Comparison of ENCODE assay signal across 8 mouse cellular contexts in genomic region chr8:84192555-84192954, GRCm38 (mm10). TPM values are rescaled to one million over a fixed set of nuclear protein-coding genes. Genes with fewer than 3 reads are reported as not detected.
DNase-seq lines count a peak whose midpoint lies in the region; ATAC-seq and TF ChIP-seq lines count a peak whose summit lies in the region.

No protein-coding gene starts in this region.

- H3K4me2 ChIP-seq in hindbrain, embryonic 16.5 days (ENCODE audit: low read length) = peak overlapping the region; percentile 41
- H3K4me2 ChIP-seq in midbrain, postnatal 0 days (ENCODE audit: low read depth, low read length, poor library complexity, severe bottlenecking) = peak overlapping the region; percentile 30

- ATAC-seq in hindbrain, embryonic 16.5 days = peak; percentile 59; the same call in 1 of the 2 replicates
- ATAC-seq in midbrain, postnatal 0 days (ENCODE audit: low FRiP score) = no peak

- peak overlapping the region; percentile 13; the same call in 1 of the 2 replicates for H3K27ac ChIP-seq in hindbrain, embryonic 16.5 days (ENCODE audit: low read depth, low read length)
- peak overlapping the region; percentile 72 for H3K27ac ChIP-seq in liver, adult 2 months (replicated peaks; ENCODE audit: insufficient read depth, low read depth, low read length)
- H3K27ac ChIP-seq in midbrain, postnatal 0 days (ENCODE audit: low read depth, low read length) = no peak overlapping the region

- no peaks in the 10 kb centered on the region for H3K9me3 ChIP-seq in hindbrain, embryonic 16.5 days (ENCODE audit: control insufficient read depth, low read length)
- H3K9me3 ChIP-seq in midbrain, postnatal 0 days (ENCODE audit: low read length) = no peaks in the 10 kb centered on the region

- no peaks in the 10 kb centered on the region for H3K36me3 ChIP-seq in hindbrain, embryonic 16.5 days (ENCODE audit: control insufficient read depth, insufficient read depth, low read length)
- H3K36me3 ChIP-seq in liver, adult 2 months (ENCODE audit: control insufficient read depth, insufficient read depth, low read length) = no peaks in the 10 kb centered on the region
- H3K36me3 ChIP-seq in midbrain, postnatal 0 days (ENCODE audit: insufficient read depth, low read length) = no peaks in the 10 kb centered on the region

- peak overlapping the region; percentile 14 for H3K4me3 ChIP-seq in hindbrain, embryonic 16.5 days (ENCODE audit: low read length)
- peak overlapping the region; percentile 55 for H3K4me3 ChIP-seq in liver, adult 2 months (ENCODE audit: insufficient read depth, low read depth, low read length)
- H3K4me3 ChIP-seq in midbrain, postnatal 0 days (ENCODE audit: low read depth, low read length) = 0 out of 2 replicates have a peak overlapping the region, but pooled peaks have one; percentile 12

- H3K4me1 ChIP-seq in hindbrain, embryonic 16.5 days (ENCODE audit: control insufficient read depth, insufficient read depth, low read depth, low read length) = no peaks in the 10 kb centered on the region
- H3K4me1 ChIP-seq in liver, adult 2 months (ENCODE audit: control insufficient read depth, insufficient read depth, low read length) = no peaks in the 10 kb centered on the region
- H3K4me1 ChIP-seq in midbrain, postnatal 0 days (ENCODE audit: insufficient read depth, low read length) = 0 out of 2 replicates have a peak, but pooled peaks cover 2% of the 10 kb centered on the region

- TF ChIP-seq CTCF in liver, adult 2 months (IDR thresholded peaks at IDR 0.05; ENCODE audit: low read depth, low read length) = no peak
- no peak for TF ChIP-seq CTCF in midbrain, postnatal 0 days (IDR thresholded peaks at IDR 0.05)

- 5% methylated on average over 20 of the region's 33 CpGs for WGBS in hindbrain, embryonic 16.5 days
- 8% methylated on average over 33 of the region's 33 CpGs for WGBS in liver, adult 2 months
- WGBS in midbrain, postnatal 0 days = 3% methylated on average over 32 of the region's 33 CpGs

- no peak for TF ChIP-seq POLR2A in liver, adult 2 months (IDR thresholded peaks at IDR 0.05; ENCODE audit: extremely low read depth, insufficient read depth, low read length)

- DNase-seq in cerebellum, postnatal 10 days = peak; percentile 83 to 87
- no peak for DNase-seq in cerebellum, adult 8-10 months
- peak; percentile 69 for DNase-seq in c-Kit-positive CD71-positive TER-119-positive erythroid progenitor cells, embryonic 14.5 days (ENCODE audit: low spot score)
- DNase-seq in gastrocnemius, postnatal 10 days = peak; percentile 89
- DNase-seq in liver, adult 2 months (ENCODE audit: extremely low read depth, low read depth, low spot score) = no peak
- DNase-seq in midbrain, postnatal 0 days (ENCODE audit: low spot score) = peak; percentile 56
- DNase-seq in spleen, postnatal 4 days (ENCODE audit: low spot score in 2 of 2) = peak; percentile 71 to 86

- H3K27me3 ChIP-seq in hindbrain, embryonic 16.5 days (replicated peaks; ENCODE audit: control insufficient read depth, insufficient read depth, low read length) = peaks cover 2% of the 10 kb centered on the region; the same call in 1 of the 2 replicates
- no peaks in the 10 kb centered on the region for H3K27me3 ChIP-seq in liver, adult 2 months (ENCODE audit: control insufficient read depth, insufficient read depth, low read length)
- H3K27me3 ChIP-seq in midbrain, postnatal 0 days (ENCODE audit: insufficient read depth, low read length) = peaks cover 8% of the 10 kb centered on the region

- peak overlapping the region; percentile 32; the same call in 1 of the 2 replicates for H3K9ac ChIP-seq in hindbrain, embryonic 16.5 days (ENCODE audit: low read depth, low read length)
- H3K9ac ChIP-seq in liver, adult 2 months (ENCODE audit: low read depth, low read length) = peak overlapping the region; percentile 48; the same call in 1 of the 2 replicates
- H3K9ac ChIP-seq in midbrain, postnatal 0 days (replicated peaks; ENCODE audit: low read length, poor library complexity, severe bottlenecking) = no peak overlapping the region

- H3K79me2 ChIP-seq in liver, adult 2 months (ENCODE audit: control insufficient read depth, insufficient read depth, low read length) = no peaks in the 10 kb centered on the region

RNA-seq across cellular contexts. Expression of gene Nanos3, which starts 7.5 kb away (rescaled TPM):
- total RNA-seq in gastrocnemius, postnatal 10 days (2021) = 1 to 10 TPM; 1.4 to 2.4 TPM
- 6.2 and 6.8 TPM in 2 replicates for polyA plus RNA-seq in hindbrain, embryonic 16.5 days (2015; fragmentation: Nextera tagmentation; extraction: Ambion mirVana)
- not detected in 2 replicates for total RNA-seq in liver, adult 2 months (2014; rRNA removed)
- polyA plus RNA-seq in liver, adult 2 months (2012; rRNA removed) = not detected in 2 replicates
- 0.27 and 4.6 TPM in 2 replicates for total RNA-seq in midbrain, postnatal 0 days (2014; rRNA removed)
- 14.0 and 15.3 TPM in 2 replicates for polyA plus RNA-seq in midbrain, postnatal 0 days (2015; fragmentation: Nextera tagmentation; extraction: Ambion mirVana)

RNA-seq across cellular contexts. Expression of gene Zswim4, which starts 44.3 kb away (rescaled TPM):
- 1 to 10 TPM; 7.9 to 8.5 TPM for total RNA-seq in gastrocnemius, postnatal 10 days (2021)
- 16.2 and 22.2 TPM in 2 replicates for polyA plus RNA-seq in hindbrain, embryonic 16.5 days (2015; fragmentation: Nextera tagmentation; extraction: Ambion mirVana)
- total RNA-seq in liver, adult 2 months (2014; rRNA removed) = 2.8 and 3.7 TPM in 2 replicates
- 6.9 and 8.4 TPM in 2 replicates for polyA plus RNA-seq in liver, adult 2 months (2012; rRNA removed)
- total RNA-seq in midbrain, postnatal 0 days (2014; rRNA removed) = 37.7 and 41.8 TPM in 2 replicates
- 11.8 and 11.9 TPM in 2 replicates for polyA plus RNA-seq in midbrain, postnatal 0 days (2015; fragmentation: Nextera tagmentation; extraction: Ambion mirVana)

RNA-seq across cellular contexts. Expression of gene 4930432K21Rik, which starts 44.7 kb away (rescaled TPM):
- under 1 TPM; 0.32 to 0.54 TPM for total RNA-seq in gastrocnemius, postnatal 10 days (2021)
- polyA plus RNA-seq in hindbrain, embryonic 16.5 days (2015; fragmentation: Nextera tagmentation; extraction: Ambion mirVana) = 2.7 and 2.9 TPM in 2 replicates
- total RNA-seq in liver, adult 2 months (2014; rRNA removed) = not detected in 2 replicates
- polyA plus RNA-seq in liver, adult 2 months (2012; rRNA removed) = 0.07 and 0.11 TPM in 2 replicates
- total RNA-seq in midbrain, postnatal 0 days (2014; rRNA removed) = 5.6 and 5.7 TPM in 2 replicates
- polyA plus RNA-seq in midbrain, postnatal 0 days (2015; fragmentation: Nextera tagmentation; extraction: Ambion mirVana) = 2.2 and 2.4 TPM in 2 replicates

RNA-seq across cellular contexts. Expression of gene Cc2d1a, which starts 44.8 kb away (rescaled TPM):
- 10 to 100 TPM; 12.5 to 13.9 TPM for total RNA-seq in gastrocnemius, postnatal 10 days (2021)
- polyA plus RNA-seq in hindbrain, embryonic 16.5 days (2015; fragmentation: Nextera tagmentation; extraction: Ambion mirVana) = 53.3 and 54.5 TPM in 2 replicates
- total RNA-seq in liver, adult 2 months (2014; rRNA removed) = 4.0 and 5.6 TPM in 2 replicates
- polyA plus RNA-seq in liver, adult 2 months (2012; rRNA removed) = 10.4 and 10.6 TPM in 2 replicates
- 86.1 and 101 TPM in 2 replicates for total RNA-seq in midbrain, postnatal 0 days (2014; rRNA removed)
- 65.9 and 70.7 TPM in 2 replicates for polyA plus RNA-seq in midbrain, postnatal 0 days (2015; fragmentation: Nextera tagmentation; extraction: Ambion mirVana)

RNA-seq across cellular contexts. Expression of gene D8Ertd738e, which starts 57.0 kb away (rescaled TPM):
- total RNA-seq in gastrocnemius, postnatal 10 days (2021) = 100 to 1,000 TPM; 180 to 184 TPM
- polyA plus RNA-seq in hindbrain, embryonic 16.5 days (2015; fragmentation: Nextera tagmentation; extraction: Ambion mirVana) = 249 and 266 TPM in 2 replicates
- total RNA-seq in liver, adult 2 months (2014; rRNA removed) = 103 and 115 TPM in 2 replicates
- polyA plus RNA-seq in liver, adult 2 months (2012; rRNA removed) = 99.3 and 105 TPM in 2 replicates
- total RNA-seq in midbrain, postnatal 0 days (2014; rRNA removed) = 110 and 143 TPM in 2 replicates
- polyA plus RNA-seq in midbrain, postnatal 0 days (2015; fragmentation: Nextera tagmentation; extraction: Ambion mirVana) = 274 and 297 TPM in 2 replicates

Comparison
In these comparisons a context has a peak if more than half of its experiments do, and no peak if none do; other contexts are left out.
1. DNase-seq: peak in cerebellum, postnatal 10 days (2 of 2), c-Kit-positive CD71-positive TER-119-positive erythroid progenitor cells, embryonic 14.5 days (single experiment), gastrocnemius, postnatal 10 days (single experiment), midbrain, postnatal 0 days (single experiment) and spleen, postnatal 4 days (2 of 2); none in cerebellum, adult 8-10 months (single experiment) and liver, adult 2 months (single experiment).
2. Peak in every context shown above with its lines, with median percentiles within 50 percentile points of each other: H3K4me3 ChIP-seq.